Mouse (Mus musculus) thymus, adult 2 months (tissue): Measurements from ENCODE around the gene Golgb1.

Experiments
- CTCF ChIP-seq: fragments of 200-500 bp; IDR thresholded peaks from 2 replicates; pipeline ENCODE4 v1.5.1; 2012; ENCODE audit warnings: mild to moderate bottlenecking, control low read depth, low read length, moderate library complexity, borderline replicate concordance; ENCODE audit not compliant: control insufficient read depth, poor library complexity, insufficient read depth; ENCODE audit errors: extremely low read depth
- POLR2A ChIP-seq: fragments of 200-500 bp; IDR thresholded peaks from 2 replicates; pipeline ENCODE4 v1.6.1; 2012; ENCODE audit warnings: mild to moderate bottlenecking, low read length, control low read depth, moderate library complexity; ENCODE audit not compliant: control insufficient read depth, poor library complexity, insufficient read depth; ENCODE audit errors: extremely low read depth

- no peak for TF ChIP-seq CTCF
- no peak for TF ChIP-seq POLR2A
These were observed 5.5 kb upstream of the Golgb1 start for GRCm38 (mm10) chr16:36869442-36869841.
